Mouse (Mus musculus): ENCODE measurements around the gene Rnf214.

GRCm38 (mm10) chr9:45938088-45938487 is 31.4 kb upstream of the Rnf214 start:
- no peak for TF ChIP-seq CTCF (IDR thresholded peaks at IDR 0.05; ENCODE audit: low read depth, low read length)
- TF ChIP-seq EP300 (IDR thresholded peaks at IDR 0.05; ENCODE audit: insufficient read depth, low read depth, low read length) = no peak

Measured in ES-Bruce4 (cell line).